Mouse (Mus musculus): ENCODE results near the gene Micu1. TPM values are rescaled to one million over a fixed set of nuclear protein-coding genes. Genes with fewer than 3 reads are reported as not detected.

Micu1 gene
- polyA plus RNA-seq, 1 experiment: not detected

GRCm38 (mm10) chr10:59894251-59895160, 192.2 kb downstream of the Micu1 start:
- Histone ChIP-seq H3K4me3 (ENCODE audit: insufficient read depth, low read depth, low read length) (no peak overlapping the region), H3K4me1 (ENCODE audit: control insufficient read depth, insufficient read depth, low read length) (peaks cover 65% of the 10 kb centered on the region), H3K27ac (ENCODE audit: insufficient read depth, low read depth, low read length) (0 out of 2 replicates have a peak overlapping the region, but pooled peaks have one; percentile 21)
- WGBS: 76% methylated on average over 25 of the region's 25 CpGs
- TF ChIP-seq CTCF (IDR thresholded peaks at IDR 0.05; ENCODE audit: insufficient read depth, low read depth, low read length) (peak; percentile 96), POLR2A (IDR thresholded peaks at IDR 0.05; ENCODE audit: insufficient read depth, low read depth, low read length) (no peak)

DNA sequence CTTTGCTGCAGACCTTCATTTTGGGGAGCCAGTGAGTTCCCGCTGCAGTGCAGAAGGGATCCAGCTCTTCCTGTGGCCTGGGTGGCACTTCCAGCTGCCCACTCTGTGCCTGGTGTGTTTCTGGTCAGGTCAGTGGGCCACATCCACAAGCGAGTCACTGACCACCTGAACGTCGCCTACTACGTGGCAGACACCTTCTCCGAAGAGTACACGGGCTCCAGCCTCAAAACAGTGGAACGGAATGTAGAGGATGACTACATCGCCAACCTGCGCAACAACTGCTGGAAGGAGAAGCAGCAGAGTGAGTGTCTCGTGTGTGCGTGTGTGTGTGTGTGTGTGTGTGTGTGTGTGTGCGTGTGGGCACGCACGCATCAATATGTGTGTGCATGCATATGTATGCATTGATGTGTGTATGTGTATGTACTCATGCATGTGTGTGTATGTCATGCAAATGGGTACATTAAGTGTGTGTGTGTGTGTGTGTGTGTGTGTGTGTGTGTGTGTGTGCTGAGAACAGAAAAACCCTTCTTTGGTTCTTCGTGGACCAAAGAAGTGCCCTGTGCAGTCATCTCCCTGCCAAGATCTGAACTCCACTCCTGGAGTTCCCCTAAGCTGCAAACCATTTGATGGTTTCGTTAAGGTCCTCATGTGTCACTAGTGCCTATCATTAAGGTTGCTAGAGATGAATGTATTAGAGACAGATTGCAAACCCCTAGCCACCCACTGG, 193.3 kb downstream of the Micu1 start:
- Histone ChIP-seq H3K4me1 (ENCODE audit: control insufficient read depth, insufficient read depth, low read length) (peaks cover 64% of the 10 kb centered on the region), H3K27ac (ENCODE audit: insufficient read depth, low read depth, low read length) (peak overlapping the region; percentile 94; the same call in 1 of the 2 replicates)
- no peak for TF ChIP-seq POLR2A (IDR thresholded peaks at IDR 0.05; ENCODE audit: insufficient read depth, low read depth, low read length)
- TF ChIP-seq CTCF (IDR thresholded peaks at IDR 0.05; ENCODE audit: insufficient read depth, low read depth, low read length): no peak

DNA sequence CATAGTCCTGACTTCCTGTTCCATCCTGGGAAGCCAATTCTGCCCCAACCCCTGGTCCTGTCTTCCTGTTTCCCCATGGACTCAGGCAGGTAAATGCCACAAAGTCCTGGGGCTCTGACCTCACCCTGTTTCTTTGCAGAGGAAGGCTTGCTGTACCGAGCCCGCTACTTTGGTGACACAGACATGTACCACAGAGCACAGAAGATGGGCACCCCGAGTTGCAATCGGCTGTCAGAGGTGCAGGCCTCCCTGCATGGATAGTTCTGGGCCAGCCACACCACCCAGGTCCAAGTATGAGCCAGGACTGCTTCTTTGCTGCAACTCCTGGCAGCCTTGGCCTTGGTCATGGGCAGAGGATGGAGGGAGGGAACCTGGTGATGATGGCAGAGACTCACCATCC, 193.9 kb downstream of the Micu1 start:
- 79% methylated on average over 4 of the region's 4 CpGs for WGBS
- peaks cover 68% of the 10 kb centered on the region for H3K4me1 ChIP-seq (ENCODE audit: control insufficient read depth, insufficient read depth, low read length)

More for the DNA sequence above, 193.3 kb downstream of the Micu1 start:
- WGBS: 86% methylated on average over 17 of the region's 17 CpGs
- no peak overlapping the region for H3K4me3 ChIP-seq (ENCODE audit: insufficient read depth, low read depth, low read length)

GRCm38 (mm10) chr10:59896911-59897331, 194.6 kb downstream of the Micu1 start:
- Histone ChIP-seq H3K4me1 (ENCODE audit: control insufficient read depth, insufficient read depth, low read length) (peaks cover 74% of the 10 kb centered on the region), H3K4me3 (ENCODE audit: insufficient read depth, low read depth, low read length) (no peak overlapping the region), H3K27ac (ENCODE audit: insufficient read depth, low read depth, low read length) (peak overlapping the region; percentile 94)
- 24% methylated on average over 3 of the region's 3 CpGs for WGBS
- TF ChIP-seq POLR2A (IDR thresholded peaks at IDR 0.05; ENCODE audit: insufficient read depth, low read depth, low read length): 0 out of 2 replicates have a peak, but pooled peaks have one; percentile 18
- TF ChIP-seq CTCF (IDR thresholded peaks at IDR 0.05; ENCODE audit: insufficient read depth, low read depth, low read length): no peak

More for the DNA sequence above, 193.9 kb downstream of the Micu1 start:
- peak overlapping the region; percentile 94 for H3K27ac ChIP-seq (ENCODE audit: insufficient read depth, low read depth, low read length)
- H3K4me3 ChIP-seq (ENCODE audit: insufficient read depth, low read depth, low read length): no peak overlapping the region
- TF ChIP-seq POLR2A (IDR thresholded peaks at IDR 0.05; ENCODE audit: insufficient read depth, low read depth, low read length) (no peak), CTCF (IDR thresholded peaks at IDR 0.05; ENCODE audit: insufficient read depth, low read depth, low read length) (no peak)

- WGBS: 13% methylated on average over 5 of the region's 5 CpGs
Observed at GRCm38 (mm10) chr10:59897511-59897910, 195.2 kb downstream of the Micu1 start.

GRCm38 (mm10) chr10:59898180-59898778, 196.0 kb downstream of the Micu1 start:
- 45% methylated on average over 9 of the region's 9 CpGs for WGBS
- Histone ChIP-seq H3K4me1 (ENCODE audit: control insufficient read depth, insufficient read depth, low read length) (peaks cover 86% of the 10 kb centered on the region), H3K4me3 (ENCODE audit: insufficient read depth, low read depth, low read length) (no peak overlapping the region), H3K27ac (ENCODE audit: insufficient read depth, low read depth, low read length) (peak overlapping the region; percentile 85)
- no peak for TF ChIP-seq CTCF (IDR thresholded peaks at IDR 0.05; ENCODE audit: insufficient read depth, low read depth, low read length)
- no peak for TF ChIP-seq POLR2A (IDR thresholded peaks at IDR 0.05; ENCODE audit: insufficient read depth, low read depth, low read length)

More at GRCm38 (mm10) chr10:59897511-59897910, 195.2 kb downstream of the Micu1 start:
- Histone ChIP-seq H3K4me1 (ENCODE audit: control insufficient read depth, insufficient read depth, low read length) (peaks cover 80% of the 10 kb centered on the region), H3K4me3 (ENCODE audit: insufficient read depth, low read depth, low read length) (no peak overlapping the region), H3K27ac (ENCODE audit: insufficient read depth, low read depth, low read length) (peak overlapping the region; percentile 94)
- TF ChIP-seq POLR2A (IDR thresholded peaks at IDR 0.05; ENCODE audit: insufficient read depth, low read depth, low read length) (no peak), CTCF (IDR thresholded peaks at IDR 0.05; ENCODE audit: insufficient read depth, low read depth, low read length) (no peak)

GRCm38 (mm10) chr10:59898935-59899334, 196.7 kb downstream of the Micu1 start:
- Histone ChIP-seq H3K27ac (ENCODE audit: insufficient read depth, low read depth, low read length) (peak overlapping the region; percentile 96), H3K4me1 (ENCODE audit: control insufficient read depth, insufficient read depth, low read length) (peaks cover 81% of the 10 kb centered on the region), H3K4me3 (ENCODE audit: insufficient read depth, low read depth, low read length) (no peak overlapping the region)
- 4% methylated on average over 2 of the region's 2 CpGs for WGBS
- TF ChIP-seq POLR2A (IDR thresholded peaks at IDR 0.05; ENCODE audit: insufficient read depth, low read depth, low read length) (no peak), CTCF (IDR thresholded peaks at IDR 0.05; ENCODE audit: insufficient read depth, low read depth, low read length) (no peak)

DNA sequence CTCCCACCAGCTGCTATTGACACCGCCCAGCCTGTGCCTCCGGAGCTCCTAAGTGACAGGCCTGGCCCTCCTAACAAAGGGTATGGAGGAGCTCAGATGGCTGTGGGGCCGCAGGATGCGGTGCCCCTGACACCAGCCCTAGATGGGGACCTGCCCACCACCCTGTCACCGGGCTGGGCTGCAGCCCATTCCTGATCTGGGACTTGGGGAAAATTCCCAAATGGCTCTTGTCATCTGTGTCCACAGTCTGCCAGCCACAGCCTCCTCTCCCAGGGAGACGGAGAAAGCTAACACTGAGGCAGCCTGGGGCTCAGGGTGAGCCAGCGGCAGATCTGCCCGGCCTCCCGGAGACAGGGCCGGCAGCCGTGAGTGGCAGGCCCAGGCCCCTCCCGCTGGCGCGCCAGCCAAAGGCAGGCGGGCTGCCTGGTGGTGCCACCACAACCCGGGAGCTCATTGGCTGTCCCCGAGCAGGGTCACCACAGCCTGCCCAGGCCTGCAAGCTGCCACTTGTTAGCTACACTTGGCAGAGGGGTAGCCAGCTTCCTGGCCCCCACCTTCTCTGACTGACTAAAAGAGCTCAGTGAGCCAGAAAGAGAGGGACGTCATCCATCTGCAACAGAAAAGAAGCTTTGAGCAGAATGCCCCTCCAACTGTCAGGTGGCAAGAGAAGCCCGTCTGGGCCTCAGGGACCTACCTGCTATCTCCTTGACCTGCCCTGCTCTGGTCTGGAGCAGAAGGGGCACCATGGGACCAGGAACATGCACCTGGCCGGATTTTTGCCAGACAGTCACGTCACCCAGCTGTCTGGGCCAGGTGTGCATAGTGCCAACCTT, 197.3 kb downstream of the Micu1 start:
- no peak overlapping the region for H3K4me3 ChIP-seq (ENCODE audit: insufficient read depth, low read depth, low read length)
- TF ChIP-seq CTCF (IDR thresholded peaks at IDR 0.05; ENCODE audit: insufficient read depth, low read depth, low read length) (no peak), POLR2A (IDR thresholded peaks at IDR 0.05; ENCODE audit: insufficient read depth, low read depth, low read length) (peak; percentile 56; the same call in 1 of the 2 replicates)
- 8% methylated on average over 21 of the region's 21 CpGs for WGBS
- H3K4me1 ChIP-seq (ENCODE audit: control insufficient read depth, insufficient read depth, low read length): peaks cover 76% of the 10 kb centered on the region
- peak overlapping the region; percentile 96 for H3K27ac ChIP-seq (ENCODE audit: insufficient read depth, low read depth, low read length)

Data from olfactory bulb, adult 2 months (tissue).